Mouse (Mus musculus) MEL (cell line): ENCODE measurements at regions not wholly inside any gene's neighbourhood (a gene's known extent, or its start where the extent isn't known, plus 50 kb on each side); places are given as distances from the start of the nearest gene placed in this dataset.

ENCODE experiments used
- DNase-seq: peaks from one replicate; pipeline ENCODE4 v3.0.0; 2011; ENCODE audit warnings: low read depth, low spot score
- H3K27ac ChIP-seq: 2 replicates; pipeline ENCODE4 v1.5.1; 2012; ENCODE audit warnings: low read depth, mild to moderate bottlenecking, control low read depth, low read length, moderate library complexity; ENCODE audit not compliant: control insufficient read depth
- H3K27me3 ChIP-seq, 2 experiments: fragments of 150-350 bp in 1 of 2; sonication (generic) in 1 of 2; 2 replicates each; pipeline ENCODE4 v1.6.1; 2012; ENCODE audit warnings: low read length in 2 of 2, mild to moderate bottlenecking in 2 of 2, improper control_type of control experiment in 1 of 2, moderate library complexity in 1 of 2; ENCODE audit not compliant: insufficient read depth in 2 of 2, control insufficient read depth in 1 of 2
- H3K36me3 ChIP-seq, 2 experiments: 2 replicates each; pipeline ENCODE4 v1.6.1; 2012 to 2014; ENCODE audit warnings: low read length in 2 of 2, improper control_type of control experiment in 1 of 2, inconsistent platforms in 1 of 2, mild to moderate bottlenecking in 1 of 2; ENCODE audit not compliant: insufficient read depth in 2 of 2, control insufficient read depth in 1 of 2
- H3K4me1 ChIP-seq, 2 experiments: fragments of 150-350 bp in 1 of 2; sonication (generic) in 1 of 2; 2 replicates each; pipeline ENCODE4 v1.6.1; 2012; ENCODE audit warnings: low read length in 2 of 2, improper control_type of control experiment in 1 of 2, mild to moderate bottlenecking in 1 of 2; ENCODE audit not compliant: insufficient read depth in 2 of 2, control insufficient read depth in 1 of 2
- H3K4me3 ChIP-seq, 2 experiments: fragments of 150-350 bp in 1 of 2; sonication (generic) in 1 of 2; 2 replicates each; pipeline ENCODE4 v1.5.1; 2012; ENCODE audit warnings: low read depth in 2 of 2, low read length in 2 of 2, mild to moderate bottlenecking in 2 of 2, moderate library complexity in 2 of 2, control low read depth in 1 of 2, improper control_type of control experiment in 1 of 2; ENCODE audit not compliant: control insufficient read depth in 1 of 2, insufficient read depth in 1 of 2
- H3K79me2 ChIP-seq: 2 replicates; pipeline ENCODE4 v1.6.1; 2012; ENCODE audit warnings: mild to moderate bottlenecking, low read length, moderate library complexity; ENCODE audit not compliant: control insufficient read depth, poor library complexity, insufficient read depth
- H3K9ac ChIP-seq: 2 replicates; pipeline ENCODE4 v1.6.1; 2012; ENCODE audit warnings: low read depth, mild to moderate bottlenecking, control low read depth, low read length, moderate library complexity; ENCODE audit not compliant: control insufficient read depth, poor library complexity, severe bottlenecking
- H3K9me3 ChIP-seq: fragments of 150-350 bp; sonication (generic); replicated peaks from 2 replicates; pipeline ENCODE4 v1.6.1; 2012; ENCODE audit warnings: mild to moderate bottlenecking, low read length, improper control_type of control experiment, moderate library complexity; ENCODE audit not compliant: insufficient read depth
- BHLHE40 ChIP-seq: IDR thresholded peaks from 2 replicates; pipeline ENCODE4 v1.6.1; 2012; ENCODE audit warnings: low read depth, mild to moderate bottlenecking, inconsistent platforms, low read length, improper control_type of control experiment, borderline replicate concordance
- CHD2 ChIP-seq: IDR thresholded peaks from 2 replicates; pipeline ENCODE4 v1.6.1; 2011; ENCODE audit warnings: low read length, improper control_type of control experiment
- CTCF ChIP-seq, 3 experiments: IDR thresholded peaks in 2 of 3; conservative IDR thresholded peaks in 1 of 3; 2 replicates each; pipeline ENCODE4 v1.5.1; 2011 to 2012; ENCODE audit warnings: low read length in 3 of 3, low read depth in 2 of 3, mild to moderate bottlenecking in 2 of 3, improper control_type of control experiment in 1 of 3, inconsistent platforms in 1 of 3, mixed read lengths in 1 of 3, moderate library complexity in 1 of 3; ENCODE audit not compliant: control insufficient read depth in 1 of 3, insufficient read depth in 1 of 3, poor library complexity in 1 of 3, severe bottlenecking in 1 of 3
- E2F4 ChIP-seq: IDR thresholded peaks from 2 replicates; pipeline ENCODE4 v1.6.1; 2011; ENCODE audit warnings: low read depth, low read length, improper control_type of control experiment, borderline replicate concordance
- ELF1 ChIP-seq: IDR thresholded peaks from 2 replicates; pipeline ENCODE4 v1.6.1; 2014; ENCODE audit warnings: low read depth, mild to moderate bottlenecking, inconsistent platforms, low read length, improper control_type of control experiment, moderate library complexity
- EP300 ChIP-seq, 2 experiments: IDR thresholded peaks; 2 replicates each; pipeline ENCODE4 v1.6.1; 2011; ENCODE audit warnings: improper control_type of control experiment in 2 of 2, low read length in 2 of 2, low read depth in 1 of 2, mild to moderate bottlenecking in 1 of 2
- GATA1 ChIP-seq: IDR thresholded peaks from 2 replicates; pipeline ENCODE4 v1.6.1; 2011; ENCODE audit warnings: low read depth, low read length, improper control_type of control experiment
- MAFK ChIP-seq: IDR thresholded peaks from 2 replicates; pipeline ENCODE4 v1.6.1; 2011; ENCODE audit warnings: low read depth, mild to moderate bottlenecking, low read length, improper control_type of control experiment, borderline replicate concordance
- MAX ChIP-seq: IDR thresholded peaks from 2 replicates; pipeline ENCODE4 v1.6.1; 2011; ENCODE audit warnings: low read length, improper control_type of control experiment
- MAZ ChIP-seq: IDR thresholded peaks from 2 replicates; pipeline ENCODE4 v1.6.1; 2012; ENCODE audit warnings: low read depth, mild to moderate bottlenecking, inconsistent platforms, low read length, improper control_type of control experiment
- MEF2A ChIP-seq: IDR thresholded peaks from 2 replicates; pipeline ENCODE4 v1.6.1; 2014; ENCODE audit warnings: low read depth, mild to moderate bottlenecking, inconsistent platforms, low read length, improper control_type of control experiment; ENCODE audit not compliant: poor library complexity, insufficient replicate concordance, severe bottlenecking; ENCODE audit errors: extremely low read depth
- NELFE ChIP-seq: IDR thresholded peaks from 2 replicates; pipeline ENCODE4 v1.6.1; 2011; ENCODE audit warnings: low read depth, low read length, improper control_type of control experiment
- NRF1 ChIP-seq: IDR thresholded peaks from 2 replicates; pipeline ENCODE4 v1.6.1; 2014; ENCODE audit warnings: low read depth, mild to moderate bottlenecking, inconsistent platforms, low read length, improper control_type of control experiment, moderate library complexity; ENCODE audit not compliant: poor library complexity, insufficient read depth, severe bottlenecking
- RAD21 ChIP-seq: IDR thresholded peaks from 2 replicates; pipeline ENCODE4 v1.6.1; 2011; ENCODE audit warnings: mild to moderate bottlenecking, low read depth, low read length, improper control_type of control experiment
- TCF12 ChIP-seq: IDR thresholded peaks from 2 replicates; pipeline ENCODE4 v1.6.1; 2014; ENCODE audit warnings: low read depth, mild to moderate bottlenecking, inconsistent platforms, low read length, improper control_type of control experiment, moderate library complexity
- UBTF ChIP-seq: IDR thresholded peaks from 2 replicates; pipeline ENCODE4 v1.6.1; 2012; ENCODE audit warnings: low read depth, mild to moderate bottlenecking, inconsistent platforms, low read length, improper control_type of control experiment, moderate library complexity, borderline replicate concordance; ENCODE audit not compliant: insufficient read depth
- USF1 ChIP-seq: IDR thresholded peaks from 2 replicates; pipeline ENCODE4 v1.6.1; 2014; ENCODE audit warnings: low read depth, mild to moderate bottlenecking, inconsistent platforms, low read length, improper control_type of control experiment, moderate library complexity
- USF2 ChIP-seq, 2 experiments: IDR thresholded peaks; 2 replicates each; pipeline ENCODE4 v1.6.1; 2011 to 2012; ENCODE audit warnings: improper control_type of control experiment in 2 of 2, low read length in 2 of 2, borderline replicate concordance in 1 of 2, inconsistent platforms in 1 of 2, low read depth in 1 of 2, mild to moderate bottlenecking in 1 of 2; ENCODE audit not compliant: insufficient read depth in 1 of 2
- ZC3H11A ChIP-seq: IDR thresholded peaks from 2 replicates; pipeline ENCODE4 v1.6.1; 2012; ENCODE audit warnings: low read depth, mild to moderate bottlenecking, inconsistent platforms, low read length, improper control_type of control experiment
- ZNF384 ChIP-seq: IDR thresholded peaks from 2 replicates; pipeline ENCODE4 v1.6.1; 2012; ENCODE audit warnings: low read depth, mild to moderate bottlenecking, inconsistent platforms, low read length, improper control_type of control experiment

GRCm38 (mm10) chr15:17912241-17912640 is 906.5 kb upstream of the Cdh10 start (continued):
- TF ChIP-seq EP300 (IDR thresholded peaks at IDR 0.05; ENCODE audit: low read depth in 1 of 2, low read length in 2 of 2) (no peak), MEF2A (no peak), NELFE (no peak)

- H3K36me3 ChIP-seq: peaks cover 0 to 2% of the 10 kb centered on the region in 2 experiments; a peak in 1 of 4 replicates
- H3K79me2 ChIP-seq: no peaks in the 10 kb centered on the region
- H3K27me3 ChIP-seq: no peaks in the 10 kb centered on the region
- no peak overlapping the region for H3K9ac ChIP-seq
- no peak overlapping the region for H3K4me3 ChIP-seq
- DNase-seq: no peak
- H3K9me3 ChIP-seq: no peaks in the 10 kb centered on the region
- no peaks in the 10 kb centered on the region for H3K4me1 ChIP-seq
- TF ChIP-seq CTCF (IDR thresholded peaks at IDR 0.05 in 2 of 3, conservative IDR thresholded peaks at IDR 0.05 in 1 of 3; ENCODE audit: control insufficient read depth in 1 of 3, insufficient read depth in 1 of 3, low read depth in 2 of 3, low read length in 3 of 3, poor library complexity in 1 of 3, severe bottlenecking in 1 of 3): no peak
- no peak for TF ChIP-seq EP300 (IDR thresholded peaks at IDR 0.05; ENCODE audit: low read depth in 1 of 2, low read length in 2 of 2)
- TF ChIP-seq BHLHE40: no peak
- TF ChIP-seq USF2 (IDR thresholded peaks at IDR 0.05; ENCODE audit: borderline replicate concordance in 1 of 2, insufficient read depth in 1 of 2, low read depth in 1 of 2, low read length in 2 of 2): no peak
- TF ChIP-seq RAD21: no peak
- TF ChIP-seq MAFK: no peak
- TF ChIP-seq UBTF: no peak
- no peak for TF ChIP-seq USF1
- TF ChIP-seq CHD2: no peak
- TF ChIP-seq MAZ: no peak
- TF ChIP-seq NRF1: no peak
- no peak for TF ChIP-seq MEF2A
- no peak for TF ChIP-seq ELF1
- no peak for TF ChIP-seq ZNF384
- no peak for TF ChIP-seq E2F4
- no peak for TF ChIP-seq GATA1
- no peak for TF ChIP-seq MAX
- no peak for TF ChIP-seq ZC3H11A
- TF ChIP-seq TCF12: no peak
- H3K27ac ChIP-seq: no peak overlapping the region
Measured at GRCm38 (mm10) chr15:17932573-17932972, 886.2 kb upstream of the Cdh10 start.
